Mouse (Mus musculus): Measurements from ENCODE around the gene Cntnap5c.
"Not testable (repeated sequence)": the region's sequence is repeated elsewhere in the genome, so short reads cannot be mapped to it uniquely, and the experiment has no call there.

The Cntnap5c gene

GRCm38 (mm10) chr17:57768622-57769610, at the start of gene Cntnap5c:
Gene Cntnap5c, plus strand, starts transcription at chr17:57769570.
- DNase-seq (ENCODE audit: low read depth, low spot score): no peak

- DNase-seq (ENCODE audit: low read depth, low spot score): no peak
Observed at GRCm38 (mm10) chr17:57742119-57742518, 27.3 kb upstream of the Cntnap5c start, which contains the start of gene Gm21834. Gene Gm21834, minus strand, starts transcription at chr17:57742219.

GRCm38 (mm10) chr17:57758033-57758432, 11.3 kb upstream of the Cntnap5c start:
- DNase-seq (ENCODE audit: low read depth, low spot score): no peak

- no peak for DNase-seq (ENCODE audit: low read depth, low spot score)
Observed at GRCm38 (mm10) chr17:57767306-57767705, 2.1 kb upstream of the Cntnap5c start.

- no peak for DNase-seq (ENCODE audit: low read depth, low spot score)
Observed at GRCm38 (mm10) chr17:57770904-57771303, 1.5 kb downstream of the Cntnap5c start.

- no peak for DNase-seq (ENCODE audit: low read depth, low spot score)
Observed at GRCm38 (mm10) chr17:57788161-57788799, 18.9 kb downstream of the Cntnap5c start.

- no peak for DNase-seq (ENCODE audit: low read depth, low spot score)
Observed at GRCm38 (mm10) chr17:57795408-57795807, 26.0 kb downstream of the Cntnap5c start.

- DNase-seq (ENCODE audit: low read depth, low spot score): no peak
Observed at GRCm38 (mm10) chr17:57796668-57797311, 27.4 kb downstream of the Cntnap5c start.

GRCm38 (mm10) chr17:57799414-57799985, 30.1 kb downstream of the Cntnap5c start:
- no peak for DNase-seq (ENCODE audit: low read depth, low spot score)

GRCm38 (mm10) chr17:57801180-57801579, 31.8 kb downstream of the Cntnap5c start:
- no peak for DNase-seq (ENCODE audit: low read depth, low spot score)

- no peak for DNase-seq (ENCODE audit: low read depth, low spot score)
Observed at GRCm38 (mm10) chr17:57837090-57837971, 68.0 kb downstream of the Cntnap5c start.

GRCm38 (mm10) chr17:57855811-57856210, 86.4 kb downstream of the Cntnap5c start:
- not testable (repeated sequence) for DNase-seq (ENCODE audit: low read depth, low spot score)

- DNase-seq (ENCODE audit: low read depth, low spot score): no peak
Observed at GRCm38 (mm10) chr17:57865996-57866395, 96.6 kb downstream of the Cntnap5c start.

- DNase-seq (ENCODE audit: low read depth, low spot score): no peak
Observed at GRCm38 (mm10) chr17:57887742-57888389, 118.5 kb downstream of the Cntnap5c start.

GRCm38 (mm10) chr17:57911770-57912293, 142.5 kb downstream of the Cntnap5c start:
- no peak for DNase-seq (ENCODE audit: low read depth, low spot score)

GRCm38 (mm10) chr17:57984230-57984629, 214.9 kb downstream of the Cntnap5c start:
- DNase-seq (ENCODE audit: low read depth, low spot score): no peak

- DNase-seq (ENCODE audit: low read depth, low spot score): no peak
Observed at GRCm38 (mm10) chr17:57988420-57988819, 219.1 kb downstream of the Cntnap5c start.

- no peak for DNase-seq (ENCODE audit: low read depth, low spot score)
Observed at GRCm38 (mm10) chr17:57996461-57996860, 227.1 kb downstream of the Cntnap5c start.

GRCm38 (mm10) chr17:57999080-57999479, 229.7 kb downstream of the Cntnap5c start:
- no peak for DNase-seq (ENCODE audit: low read depth, low spot score)

- no peak for DNase-seq (ENCODE audit: low read depth, low spot score)
Observed at GRCm38 (mm10) chr17:58002845-58003244, 233.5 kb downstream of the Cntnap5c start.

All from c-Kit-negative CD71-positive TER-119-positive erythroid progenitor cells, embryonic 14.5 days (primary cell).